ENCODE assay signal across 12 mouse cellular contexts in the genomic region with DNA sequence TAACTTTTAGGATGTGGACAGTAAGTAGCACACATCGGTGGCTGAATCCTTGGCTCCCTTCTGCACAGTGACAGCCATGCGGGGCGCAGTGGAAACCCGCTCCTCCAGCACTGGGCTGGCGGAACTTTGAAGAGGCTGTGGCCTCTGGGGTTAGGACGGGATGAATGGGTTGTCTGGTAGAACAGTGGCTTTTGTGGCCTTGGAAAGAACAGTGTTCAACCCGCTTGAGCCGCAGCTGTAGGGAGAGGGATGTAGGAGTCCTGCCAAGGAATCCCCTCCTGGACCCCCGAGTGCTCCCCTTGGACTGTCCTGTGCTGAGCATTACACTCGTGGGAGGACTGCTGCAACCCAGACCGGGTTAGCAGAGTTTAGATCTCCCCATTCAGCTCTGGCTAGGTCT. TPM values are rescaled to one million over a fixed set of nuclear protein-coding genes. Genes with fewer than 3 reads are reported as not detected.
A peak's percentile ranks its signal among the peaks of the same experiment; 100 is the strongest.
DNase-seq lines count a peak whose midpoint lies in the region; ATAC-seq and TF ChIP-seq lines count a peak whose summit lies in the region.
"Had no signal": no experiment of that assay in that cellular context is flagged by ENCODE, and none has a peak within 500 bp of the region (broad histone marks: within the 10 kb centered on the region; RNA-seq: fewer than 3 reads in every experiment).

No protein-coding gene starts in this region.

- 2% methylated on average over 11 of the region's 11 CpGs for WGBS in liver, postnatal 0 days (ENCODE audit: insufficient replicate concordance)
- WGBS in liver, embryonic 12.5 days (ENCODE audit: insufficient replicate concordance) = under 1% methylated on average over 11 of the region's 11 CpGs
- WGBS in embryonic facial prominence, embryonic 15.5 days = 1% methylated on average over 11 of the region's 11 CpGs
- WGBS in limb, embryonic 11.5 days = 2% methylated on average over 11 of the region's 11 CpGs
- 1% methylated on average over 11 of the region's 11 CpGs for WGBS in intestine, postnatal 0 days

- H3K9ac ChIP-seq in liver, postnatal 0 days (replicated peaks) = no peak overlapping the region
- no peak overlapping the region for H3K9ac ChIP-seq in liver, embryonic 12.5 days
- H3K9ac ChIP-seq in embryonic facial prominence, embryonic 15.5 days = no peak overlapping the region
- H3K9ac ChIP-seq in limb, embryonic 11.5 days (ENCODE audit: low read length) = no peak overlapping the region
- no peak overlapping the region for H3K9ac ChIP-seq in intestine, postnatal 0 days (ENCODE audit: low read depth, low read length)

- no peaks in the 10 kb centered on the region for H3K9me3 ChIP-seq in liver, postnatal 0 days (ENCODE audit: low read length)
- H3K9me3 ChIP-seq in liver, embryonic 12.5 days (replicated peaks) = no peaks in the 10 kb centered on the region
- H3K9me3 ChIP-seq in embryonic facial prominence, embryonic 15.5 days (replicated peaks) = no peaks in the 10 kb centered on the region
- no peaks in the 10 kb centered on the region for H3K9me3 ChIP-seq in limb, embryonic 11.5 days (ENCODE audit: control insufficient read depth, low read length)
- H3K9me3 ChIP-seq in intestine, postnatal 0 days (ENCODE audit: control insufficient read depth) = no peaks in the 10 kb centered on the region

- H3K4me3 ChIP-seq in liver, postnatal 0 days (ENCODE audit: low read depth, low read length) = no peak overlapping the region
- H3K4me3 ChIP-seq in liver, embryonic 12.5 days = no peak overlapping the region
- peak overlapping the region; percentile 42 for H3K4me3 ChIP-seq in embryonic facial prominence, embryonic 15.5 days (replicated peaks)
- peak overlapping the region; percentile 10 for H3K4me3 ChIP-seq in limb, embryonic 11.5 days (ENCODE audit: low read depth, low read length)
- no peak overlapping the region for H3K4me3 ChIP-seq in intestine, postnatal 0 days (ENCODE audit: low read depth, low read length)
- H3K4me3 ChIP-seq: left cerebral cortex, adult 2 months had no signal

- TF ChIP-seq EP300 in liver, postnatal 0 days (IDR thresholded peaks at IDR 0.05; ENCODE audit: low read depth) = no peak

- peaks cover 95% of the 10 kb centered on the region for H3K27me3 ChIP-seq in liver, postnatal 0 days (ENCODE audit: insufficient read depth, low read length)
- H3K27me3 ChIP-seq in liver, embryonic 12.5 days (replicated peaks) = peaks cover 88% of the 10 kb centered on the region
- peaks cover 84% of the 10 kb centered on the region for H3K27me3 ChIP-seq in embryonic facial prominence, embryonic 15.5 days
- H3K27me3 ChIP-seq in limb, embryonic 11.5 days (ENCODE audit: control insufficient read depth, insufficient read depth, low read length) = peaks cover 60% of the 10 kb centered on the region
- H3K27me3 ChIP-seq in intestine, postnatal 0 days (replicated peaks; ENCODE audit: control insufficient read depth, insufficient read depth, low read length) = peaks cover 94% of the 10 kb centered on the region

- no peak for ATAC-seq in liver, postnatal 0 days
- ATAC-seq in liver, embryonic 12.5 days = no peak
- no peak for ATAC-seq in embryonic facial prominence, embryonic 15.5 days (ENCODE audit: insufficient number of reproducible peaks, low FRiP score, low TSS enrichment, low read depth)
- ATAC-seq in limb, embryonic 11.5 days (ENCODE audit: insufficient number of reproducible peaks, low FRiP score, low TSS enrichment, low read depth) = no peak
- no peak for ATAC-seq in intestine, postnatal 0 days

- peak; percentile 13 for DNase-seq in liver, postnatal 0 days
- peak; percentile 69 for DNase-seq in limb, embryonic 11.5 days (ENCODE audit: low spot score)
- DNase-seq in retina, embryonic 14.5 days (ENCODE audit: low spot score) = peak; percentile 49
- DNase-seq in right cerebral cortex, adult 2 months (ENCODE audit: low spot score in 2 of 2) = no peak
- no peak for DNase-seq in adrenal gland, postnatal 36 days

- peaks cover 20% of the 10 kb centered on the region for H3K4me1 ChIP-seq in liver, postnatal 0 days (ENCODE audit: insufficient read depth)
- peaks cover 11% of the 10 kb centered on the region; the same call in 1 of the 2 replicates for H3K4me1 ChIP-seq in liver, embryonic 12.5 days
- peaks cover 33% of the 10 kb centered on the region for H3K4me1 ChIP-seq in embryonic facial prominence, embryonic 15.5 days
- H3K4me1 ChIP-seq in limb, embryonic 11.5 days (ENCODE audit: control insufficient read depth, insufficient read depth, low read length) = peaks cover 8% of the 10 kb centered on the region; the same call in 1 of the 2 replicates
- H3K4me1 ChIP-seq in intestine, postnatal 0 days (replicated peaks; ENCODE audit: control insufficient read depth, insufficient read depth, low read length) = no peaks in the 10 kb centered on the region

- H3K4me2 ChIP-seq in liver, postnatal 0 days (ENCODE audit: low read depth, low read length) = no peak overlapping the region
- no peak overlapping the region for H3K4me2 ChIP-seq in liver, embryonic 12.5 days
- 0 out of 2 replicates have a peak overlapping the region, but pooled peaks have one; percentile 47 for H3K4me2 ChIP-seq in embryonic facial prominence, embryonic 15.5 days (replicated peaks)
- no peak overlapping the region for H3K4me2 ChIP-seq in limb, embryonic 11.5 days (ENCODE audit: low read depth, severe bottlenecking)
- no peak overlapping the region for H3K4me2 ChIP-seq in intestine, postnatal 0 days (replicated peaks; ENCODE audit: low read depth)

- no peak overlapping the region for H3K27ac ChIP-seq in liver, postnatal 0 days (ENCODE audit: low read depth)
- H3K27ac ChIP-seq in liver, embryonic 12.5 days = no peak overlapping the region
- no peak overlapping the region for H3K27ac ChIP-seq in embryonic facial prominence, embryonic 15.5 days (replicated peaks)
- H3K27ac ChIP-seq in limb, embryonic 11.5 days (replicated peaks; ENCODE audit: low read depth, low read length) = no peak overlapping the region
- no peak overlapping the region for H3K27ac ChIP-seq in intestine, postnatal 0 days (ENCODE audit: low read depth, low read length)
- H3K27ac ChIP-seq: left cerebral cortex, adult 2 months; macrophage had no signal

- no peaks in the 10 kb centered on the region for H3K36me3 ChIP-seq in liver, postnatal 0 days (replicated peaks; ENCODE audit: insufficient read depth, low read length)
- no peaks in the 10 kb centered on the region for H3K36me3 ChIP-seq in liver, embryonic 12.5 days
- no peaks in the 10 kb centered on the region for H3K36me3 ChIP-seq in embryonic facial prominence, embryonic 15.5 days
- H3K36me3 ChIP-seq in limb, embryonic 11.5 days (ENCODE audit: control insufficient read depth, insufficient read depth, low read length) = no peaks in the 10 kb centered on the region
- no peaks in the 10 kb centered on the region for H3K36me3 ChIP-seq in intestine, postnatal 0 days (ENCODE audit: control insufficient read depth, insufficient read depth)

- TF ChIP-seq CTCF in liver, postnatal 0 days (IDR thresholded peaks at IDR 0.05; ENCODE audit: low read depth) = no peak
- TF ChIP-seq CTCF in intestine, postnatal 0 days (IDR thresholded peaks at IDR 0.05; ENCODE audit: low read depth) = no peak

RNA-seq across cellular contexts. Expression of a gene that starts 3.9 kb away (rescaled TPM):
- not detected in 2 replicates for polyA plus RNA-seq in liver, postnatal 0 days (2015; fragmentation: Nextera tagmentation; extraction: Ambion mirVana)
- polyA plus RNA-seq in liver, embryonic 12.5 days (2016; fragmentation: Nextera tagmentation; extraction: Ambion mirVana) = 0.02 TPM in 2 replicates
- polyA plus RNA-seq in embryonic facial prominence, embryonic 15.5 days (2015; fragmentation: Nextera tagmentation; extraction: Ambion mirVana) = 4.0 and 4.8 TPM in 2 replicates
- 4.5 and 5.1 TPM in 2 replicates for polyA plus RNA-seq in limb, embryonic 11.5 days (2014; fragmentation: Nextera tagmentation; extraction: Ambion mirVana)
- polyA plus RNA-seq in intestine, postnatal 0 days (2015; fragmentation: Nextera tagmentation; extraction: Ambion mirVana) = not detected in 2 replicates
- not detected for total RNA-seq in adrenal gland, postnatal 36 days (2021)
- total RNA-seq: hematopoietic stem cell, adult 5-6 weeks; MEL had no signal
- polyA plus RNA-seq: macrophage had no signal

Comparison
In these comparisons a context has a peak if more than half of its experiments do, and no peak if none do; other contexts are left out.
1. DNase-seq: peak in liver, postnatal 0 days (single experiment), limb, embryonic 11.5 days (single experiment) and retina, embryonic 14.5 days (single experiment); none in right cerebral cortex, adult 2 months (0 of 2) and adrenal gland, postnatal 36 days (0 of 2).
2. H3K4me3 ChIP-seq: peak in embryonic facial prominence, embryonic 15.5 days (single experiment) and limb, embryonic 11.5 days (single experiment); none in liver, postnatal 0 days (single experiment), liver, embryonic 12.5 days (single experiment) and intestine, postnatal 0 days (single experiment).